Mouse (Mus musculus): ENCODE measurements around the gene Cd302. TPM values are rescaled to one million over a fixed set of nuclear protein-coding genes. Genes with fewer than 3 reads are reported as not detected.
A peak's percentile ranks its signal among the peaks of the same experiment; 100 is the strongest.

Cd302 gene
- total and polyA plus RNA-seq, 3 experiments, result not detected

GRCm38 (mm10) chr2:60303796-60304195 is 19.5 kb upstream of the Cd302 start:
- dilution Hi-C loops (cut with MboI; ENCODE audit: extremely low pct_ligation_motif_present, extremely low pct_unique_long_range_greater_than_20kb, low sequenced_read_pairs) (no loop called here), in situ Hi-C loops (cut with MboI; ENCODE audit: low pct_ligation_motif_present, low pct_unique_long_range_greater_than_20kb, low sequenced_read_pairs) (no loop called here)
- Histone ChIP-seq H3K36me3 (replicated peaks in 1 of 2; ENCODE audit: control insufficient read depth in 1 of 2, insufficient read depth in 1 of 2, low read length in 1 of 2) (peaks cover 36 to 63% of the 10 kb centered on the region in 2 experiments), H3K4me2 (ENCODE audit: insufficient read depth, low read depth, poor library complexity, severe bottlenecking) (no peak overlapping the region), H3K4me1 (ENCODE audit: control insufficient read depth in 1 of 2, insufficient read depth in 2 of 2) (no peaks in the 10 kb centered on the region), H3K4me3 (replicated peaks in 1 of 3; ENCODE audit: low read depth in 2 of 3, low read length in 2 of 3, poor library complexity in 1 of 3) (no peak overlapping the region), H3K27me3 (replicated peaks) (no peaks in the 10 kb centered on the region), H3K9ac (ENCODE audit: insufficient read depth, low read depth) (no peak overlapping the region), H3K27ac (ENCODE audit: insufficient read depth, low read depth) (no peak overlapping the region), H3K9me3 (replicated peaks; ENCODE audit: low read length) (no peaks in the 10 kb centered on the region), H3K79me2 (replicated peaks; ENCODE audit: control insufficient read depth, extremely low read depth, insufficient read depth, poor library complexity, severe bottlenecking) (no peaks in the 10 kb centered on the region)
- TF ChIP-seq MAX (IDR thresholded peaks at IDR 0.05; ENCODE audit: low read length) (no peak), ZKSCAN1 (IDR thresholded peaks at IDR 0.05; ENCODE audit: borderline replicate concordance, low read depth, low read length) (no peak), MXI1 (IDR thresholded peaks at IDR 0.05; ENCODE audit: low read depth, low read length) (no peak), ZNF384 (IDR thresholded peaks at IDR 0.05; ENCODE audit: low read depth, low read length) (no peak), RAD21 (IDR thresholded peaks at IDR 0.05; ENCODE audit: low read depth, low read length) (no peak), CTCF (conservative IDR thresholded peaks at IDR 0.05 in 1 of 2, IDR thresholded peaks at IDR 0.05 in 1 of 2; ENCODE audit: low read depth in 2 of 2, low read length in 2 of 2) (no peak), SMC3 (IDR thresholded peaks at IDR 0.05; ENCODE audit: low read depth, low read length) (no peak), MAFK (IDR thresholded peaks at IDR 0.05; ENCODE audit: insufficient replicate concordance, low read length) (no peak), JUND (conservative IDR thresholded peaks at IDR 0.05; ENCODE audit: low read depth, low read length) (no peak), E2F4 (IDR thresholded peaks at IDR 0.05; ENCODE audit: insufficient replicate concordance, low read depth, low read length) (no peak), CHD2 (IDR thresholded peaks at IDR 0.05; ENCODE audit: low read length) (no peak), MEF2A (IDR thresholded peaks at IDR 0.05; ENCODE audit: borderline replicate concordance, low read depth, low read length) (no peak), ZC3H11A (IDR thresholded peaks at IDR 0.05; ENCODE audit: low read depth, low read length) (no peak), USF2 (conservative IDR thresholded peaks at IDR 0.05; ENCODE audit: low read depth, low read length) (no peak), NELFE (IDR thresholded peaks at IDR 0.05; ENCODE audit: low read depth, low read length) (no peak), POLR2A (IDR thresholded peaks at IDR 0.05; ENCODE audit: low read depth, low read length) (no peak), ELF1 (IDR thresholded peaks at IDR 0.05; ENCODE audit: low read depth, low read length) (no peak), KAT2A (IDR thresholded peaks at IDR 0.05; ENCODE audit: insufficient replicate concordance, low read length) (no peak), ZMIZ1 (IDR thresholded peaks at IDR 0.05; ENCODE audit: low read depth, low read length) (no peak)
- no peak for DNase-seq (ENCODE audit: extremely low read depth)

- DNase-seq (ENCODE audit: extremely low read depth), result peak; percentile 17
- Histone ChIP-seq H3K4me3 (replicated peaks in 1 of 3; ENCODE audit: low read depth in 2 of 3, low read length in 2 of 3, poor library complexity in 1 of 3) (no peak overlapping the region), H3K79me2 (replicated peaks; ENCODE audit: control insufficient read depth, extremely low read depth, insufficient read depth, poor library complexity, severe bottlenecking) (no peaks in the 10 kb centered on the region), H3K27me3 (replicated peaks) (no peaks in the 10 kb centered on the region), H3K27ac (ENCODE audit: insufficient read depth, low read depth) (no peak overlapping the region), H3K36me3 (replicated peaks in 1 of 2; ENCODE audit: control insufficient read depth in 1 of 2, insufficient read depth in 1 of 2, low read length in 1 of 2) (peaks cover 30 to 41% of the 10 kb centered on the region in 2 experiments), H3K9ac (ENCODE audit: insufficient read depth, low read depth) (no peak overlapping the region), H3K4me2 (ENCODE audit: insufficient read depth, low read depth, poor library complexity, severe bottlenecking) (no peak overlapping the region), H3K9me3 (replicated peaks; ENCODE audit: low read length) (no peaks in the 10 kb centered on the region), H3K4me1 (ENCODE audit: control insufficient read depth in 1 of 2, insufficient read depth in 2 of 2) (peaks cover 0 to 4% of the 10 kb centered on the region in 2 experiments; a peak in 1 of 4 replicates)
- TF ChIP-seq EP300 (IDR thresholded peaks at IDR 0.05; ENCODE audit: low read length) (0 out of 2 replicates have a peak, but pooled peaks have one; percentile 11), MYC (IDR thresholded peaks at IDR 0.05; ENCODE audit: low read depth, low read length) (no peak)
- in situ Hi-C loops (cut with MboI; ENCODE audit: low pct_ligation_motif_present, low pct_unique_long_range_greater_than_20kb, low sequenced_read_pairs), result no loop called here
- dilution Hi-C loops (cut with MboI; ENCODE audit: extremely low pct_ligation_motif_present, extremely low pct_unique_long_range_greater_than_20kb, low sequenced_read_pairs), result no loop called here
Observed at GRCm38 (mm10) chr2:60299323-60299722, 15.0 kb upstream of the Cd302 start.

All from CH12.LX (cell line).